Mouse (Mus musculus) cerebral cortex, adult 2 months (tissue): ENCODE measurements around the gene Gm11239.

Source experiments
- WGBS: fragments of 180-500 bp; shearing (Covaris S2); methylation state at CpG from one replicate; pipeline ENCODE4 v1.1.7; 2018; 5-methylcytosine and 5-hydroxymethylcytosine counted together

The Gm11239 gene

DNA sequence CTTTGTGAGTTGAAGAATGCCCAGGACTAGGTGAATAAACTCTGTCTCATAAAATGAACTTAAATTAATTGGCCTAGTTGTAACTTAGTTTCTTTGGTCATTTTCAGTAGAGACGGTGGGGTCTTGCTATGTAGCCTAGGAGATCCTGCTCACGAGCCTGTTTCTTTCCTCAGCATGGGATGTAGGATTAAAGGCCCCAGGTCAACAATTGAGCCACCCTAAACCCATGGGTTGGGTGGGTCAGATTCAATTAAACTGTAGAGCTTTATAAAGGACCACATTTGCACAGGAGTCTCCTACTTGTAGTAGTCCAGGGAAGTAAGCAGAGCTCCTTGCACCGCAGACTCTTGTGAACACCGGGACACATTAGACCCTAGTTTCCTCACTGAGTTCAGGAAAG lies at the start of gene Gm11239:
Gene Gm11239, plus strand, starts transcription at position 301 of the 400 bp plus-strand sequence.
- no CpG with 5 or more reads among the region's 4 CpGs for WGBS

DNA sequence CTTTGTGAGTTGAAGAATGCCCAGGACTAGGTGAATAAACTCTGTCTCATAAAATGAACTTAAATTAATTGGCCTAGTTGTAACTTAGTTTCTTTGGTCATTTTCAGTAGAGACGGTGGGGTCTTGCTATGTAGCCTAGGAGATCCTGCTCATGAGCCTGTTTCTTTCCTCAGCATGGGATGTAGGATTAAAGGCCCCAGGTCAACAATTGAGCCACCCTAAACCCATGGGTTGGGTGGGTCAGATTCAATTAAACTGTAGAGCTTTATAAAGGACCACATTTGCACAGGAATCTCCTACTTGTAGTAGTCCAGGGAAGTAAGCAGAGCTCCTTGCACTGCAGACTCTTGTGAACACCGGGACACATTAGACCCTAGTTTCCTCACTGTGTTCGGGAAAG lies 45.5 kb upstream of the Gm11239 start, which contains the start of gene Gm11237:
Gene Gm11237, plus strand, starts transcription at position 301 of the 400 bp plus-strand sequence.
- no CpG with 5 or more reads among the region's 3 CpGs for WGBS

DNA sequence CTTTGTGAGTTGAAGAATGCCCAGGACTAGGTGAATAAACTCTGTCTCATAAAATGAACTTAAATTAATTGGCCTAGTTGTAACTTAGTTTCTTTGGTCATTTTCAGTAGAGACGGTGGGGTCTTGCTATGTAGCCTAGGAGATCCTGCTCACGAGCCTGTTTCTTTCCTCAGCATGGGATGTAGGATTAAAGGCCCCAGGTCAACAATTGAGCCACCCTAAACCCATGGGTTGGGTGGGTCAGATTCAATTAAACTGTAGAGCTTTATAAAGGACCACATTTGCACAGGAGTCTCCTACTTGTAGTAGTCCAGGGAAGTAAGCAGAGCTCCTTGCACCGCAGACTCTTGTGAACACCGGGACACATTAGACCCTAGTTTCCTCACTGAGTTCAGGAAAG lies 30.3 kb upstream of the Gm11239 start, which contains the start of gene Gm11236:
Gene Gm11236, plus strand, starts transcription at position 301 of the 400 bp plus-strand sequence.
- no CpG with 5 or more reads among the region's 4 CpGs for WGBS

DNA sequence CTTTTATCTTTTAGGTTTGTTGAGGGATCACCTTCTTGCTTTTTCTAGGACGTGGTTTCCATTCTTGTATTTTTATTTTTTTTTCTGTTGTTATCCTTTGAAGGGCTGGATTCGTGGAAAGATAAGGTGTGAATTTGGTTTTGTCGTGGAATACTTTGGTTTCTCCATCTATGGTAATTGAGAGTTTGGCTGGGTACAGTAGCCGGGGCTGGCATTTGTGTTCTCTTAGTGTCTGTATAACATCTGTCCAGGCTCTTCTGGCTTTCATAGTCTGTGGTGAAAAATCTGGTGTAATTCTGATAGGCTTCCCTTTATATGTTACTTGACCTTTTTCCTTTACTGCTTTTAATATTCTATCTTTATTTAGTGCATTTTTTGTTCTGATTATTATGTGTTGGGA lies 6.3 kb upstream of the Gm11239 start:
- WGBS, result 90% methylated on average over 4 of the region's 4 CpGs

DNA sequence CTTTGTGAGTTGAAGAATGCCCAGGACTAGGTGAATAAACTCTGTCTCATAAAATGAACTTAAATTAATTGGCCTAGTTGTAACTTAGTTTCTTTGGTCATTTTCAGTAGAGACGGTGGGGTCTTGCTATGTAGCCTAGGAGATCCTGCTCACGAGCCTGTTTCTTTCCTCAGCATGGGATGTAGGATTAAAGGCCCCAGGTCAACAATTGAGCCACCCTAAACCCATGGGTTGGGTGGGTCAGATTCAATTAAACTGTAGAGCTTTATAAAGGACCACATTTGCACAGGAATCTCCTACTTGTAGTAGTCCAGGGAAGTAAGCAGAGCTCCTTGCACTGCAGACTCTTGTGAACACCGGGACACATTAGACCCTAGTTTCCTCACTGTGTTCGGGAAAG lies 15.1 kb downstream of the Gm11239 start, which contains the start of gene Gm428:
Gene Gm428, plus strand, starts transcription at position 301 of the 400 bp plus-strand sequence.
- 93% methylated on average over 2 of the region's 4 CpGs for WGBS

DNA sequence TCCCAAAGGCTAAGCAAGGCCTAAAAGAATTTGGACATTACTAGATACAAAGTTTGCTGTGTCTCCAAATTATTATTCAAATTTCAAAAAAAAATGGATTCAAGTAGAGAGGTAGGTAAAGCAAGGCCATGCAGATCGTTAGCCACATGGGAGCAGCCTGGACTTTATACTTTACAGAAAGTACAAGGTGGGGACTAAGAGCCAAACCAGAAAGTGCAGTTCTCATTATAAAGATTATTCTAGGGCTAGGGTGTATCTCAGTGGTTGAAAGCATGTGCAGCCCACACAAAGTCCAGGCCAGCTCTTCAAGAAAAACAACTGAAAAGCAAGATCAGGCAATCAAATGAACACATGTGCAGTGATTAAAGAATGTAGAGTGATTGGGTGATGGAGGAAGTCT lies 50.6 kb downstream of the Gm11239 start:
- 84% methylated on average over 1 of the region's 1 CpGs for WGBS
